Mouse (Mus musculus): ENCODE results near the gene Opcml.
A peak's percentile ranks its signal among the peaks of the same experiment; 100 is the strongest.

Opcml gene

GRCm38 (mm10) chr9:28013192-28013591 is 222.6 kb downstream of the Opcml start:
- DNase-seq, result no peak

- DNase-seq, result no peak
Observed at GRCm38 (mm10) chr9:28028156-28028555, 237.6 kb downstream of the Opcml start.

GRCm38 (mm10) chr9:28028788-28029393 is 238.3 kb downstream of the Opcml start:
- DNase-seq, result no peak

- DNase-seq, result no peak
Observed at GRCm38 (mm10) chr9:28049157-28049556, 258.6 kb downstream of the Opcml start.

- no peak for DNase-seq
Observed at GRCm38 (mm10) chr9:28057171-28057845, 266.7 kb downstream of the Opcml start.

- peak; percentile 45 to 47 for DNase-seq
Observed at GRCm38 (mm10) chr9:28065126-28065525, 274.6 kb downstream of the Opcml start.

- no peak for DNase-seq
Observed at GRCm38 (mm10) chr9:28080694-28081093, 290.1 kb downstream of the Opcml start.

GRCm38 (mm10) chr9:28083754-28084153 is 293.2 kb downstream of the Opcml start:
- no peak for DNase-seq

- peak in 1 of 2 experiments; percentile 2 for DNase-seq
Observed at GRCm38 (mm10) chr9:28084273-28084726, 293.7 kb downstream of the Opcml start.

- no peak for DNase-seq
Observed at GRCm38 (mm10) chr9:28091395-28091794, 300.8 kb downstream of the Opcml start.

GRCm38 (mm10) chr9:28094722-28095121 is 304.1 kb downstream of the Opcml start:
- DNase-seq, result no peak

- DNase-seq, result no peak
Observed at GRCm38 (mm10) chr9:28096204-28096603, 305.6 kb downstream of the Opcml start.

- no peak for DNase-seq
Observed at GRCm38 (mm10) chr9:28101981-28102380, 311.4 kb downstream of the Opcml start.

- DNase-seq, result no peak
Observed at GRCm38 (mm10) chr9:28121858-28122257, 331.3 kb downstream of the Opcml start.

- no peak for DNase-seq
Observed at GRCm38 (mm10) chr9:28128735-28129134, 338.2 kb downstream of the Opcml start.

- no peak for DNase-seq
Observed at GRCm38 (mm10) chr9:28131521-28131920, 340.9 kb downstream of the Opcml start.

- no peak for DNase-seq
Observed at GRCm38 (mm10) chr9:28136614-28137013, 346.0 kb downstream of the Opcml start.

GRCm38 (mm10) chr9:28139957-28140597 is 349.5 kb downstream of the Opcml start:
- DNase-seq, result no peak

GRCm38 (mm10) chr9:28149507-28149906 is 358.9 kb downstream of the Opcml start:
- DNase-seq, result no peak

GRCm38 (mm10) chr9:28153748-28154147 is 363.2 kb downstream of the Opcml start:
- DNase-seq, result no peak

GRCm38 (mm10) chr9:28157092-28157491 is 366.5 kb downstream of the Opcml start:
- DNase-seq, result peak; percentile 19 to 35

GRCm38 (mm10) chr9:28160953-28161352 is 370.4 kb downstream of the Opcml start:
- no peak for DNase-seq

GRCm38 (mm10) chr9:28163946-28164345 is 373.4 kb downstream of the Opcml start:
- DNase-seq, result no peak

- peak; percentile 70 to 72 for DNase-seq
Observed at GRCm38 (mm10) chr9:28171890-28172289, 381.3 kb downstream of the Opcml start.
